Mouse (Mus musculus) embryonic facial prominence, embryonic 12.5 days (tissue): Measurements from ENCODE around the gene Gm867. TPM values are rescaled to one million over a fixed set of nuclear protein-coding genes. Genes with fewer than 3 reads are reported as not detected.

ENCODE experiments used
- ATAC-seq: fragments of 200-750 bp; cut with Nextera tagmentation; 2 replicates; pipeline ENCODE4 v1.8.0; 2017; ENCODE audit not compliant: insufficient number of reproducible peaks, insufficient read depth, low FRiP score, low TSS enrichment
- H3K27ac ChIP-seq: fragments of 300-500 bp; sonication (generic); 2 replicates; pipeline ENCODE4 v1.5.1; 2016; ENCODE audit warnings: mild to moderate bottlenecking
- H3K27me3 ChIP-seq: fragments of 300-500 bp; sonication (generic); 2 replicates; pipeline ENCODE4 v1.6.1; 2016; ENCODE audit warnings: mild to moderate bottlenecking, moderate library complexity
- H3K36me3 ChIP-seq: fragments of 300-500 bp; sonication (generic); 2 replicates; pipeline ENCODE4 v1.6.1; 2016; ENCODE audit warnings: mild to moderate bottlenecking
- H3K4me1 ChIP-seq: fragments of 300-500 bp; sonication (generic); 2 replicates; pipeline ENCODE4 v1.6.1; 2016
- H3K4me2 ChIP-seq: fragments of 300-500 bp; sonication (generic); replicated peaks from 2 replicates; pipeline ENCODE4 v1.6.1; 2016; ENCODE audit warnings: mild to moderate bottlenecking, moderate library complexity
- H3K4me3 ChIP-seq: fragments of 300-500 bp; sonication (generic); 2 replicates; pipeline ENCODE4 v1.5.1; 2016; ENCODE audit warnings: mild to moderate bottlenecking
- H3K9ac ChIP-seq: fragments of 300-500 bp; sonication (generic); 2 replicates; pipeline ENCODE4 v1.6.1; 2016; ENCODE audit warnings: mild to moderate bottlenecking, moderate library complexity
- H3K9me3 ChIP-seq: fragments of 300-500 bp; sonication (generic); 2 replicates; pipeline ENCODE4 v1.6.1; 2016; ENCODE audit warnings: mild to moderate bottlenecking, moderate library complexity
- WGBS: fragments of 180-500 bp; shearing (Covaris S2); methylation state at CpG from one replicate; pipeline ENCODE4 v1.1.7; 2016; 5-methylcytosine and 5-hydroxymethylcytosine counted together
- polyA plus RNA-seq: library from polyadenylated mRNA; unstranded; fragments of >200 nt; fragmentation: Nextera tagmentation; extraction: Ambion mirVana; gene quantifications from 2 replicates; pipeline ENCODE4 v1.2.1, GENCODE M21; 2016

Gene Gm867
- polyA plus RNA-seq, 1 experiment from 2014 or later, result 0.37 TPM

- H3K4me3 ChIP-seq, result no peak overlapping the region
- ATAC-seq, result no peak
- no peaks in the 10 kb centered on the region for H3K9me3 ChIP-seq
- peaks cover 15% of the 10 kb centered on the region for H3K4me1 ChIP-seq
- H3K27ac ChIP-seq, result no peak overlapping the region
- peaks cover 7% of the 10 kb centered on the region; the same call in 1 of the 2 replicates for H3K36me3 ChIP-seq
- WGBS, result 48% methylated on average over 8 of the region's 8 CpGs
- no peaks in the 10 kb centered on the region for H3K27me3 ChIP-seq
- H3K9ac ChIP-seq, result no peak overlapping the region
- H3K4me2 ChIP-seq, result no peak overlapping the region
Measured at GRCm38 (mm10) chr10:75889406-75890153, 50.9 kb downstream of the Gm867 start.

Other genes starting within 250 kb of the Gm867 start
- 34.7 and 36.0 TPM in 2 replicates for gene Cabin1, start 176.3 kb downstream of the Gm867 start, polyA plus RNA-seq
- 92.2 and 95.4 TPM in 2 replicates for gene Ddt, start 167.3 kb downstream of the Gm867 start, polyA plus RNA-seq
- gene Gm20441, start 159.7 kb downstream of the Gm867 start, polyA plus RNA-seq, result not detected in 2 replicates
- 9.7 and 10.4 TPM in 2 replicates for gene Gstt3, start 159.3 kb downstream of the Gm867 start, polyA plus RNA-seq
- gene Gstt1, start 142.1 kb downstream of the Gm867 start, polyA plus RNA-seq, result 11.0 TPM in 2 replicates
- not detected in 2 replicates for gene Gstt4, start 118.1 kb downstream of the Gm867 start, polyA plus RNA-seq
- 9.6 and 12.0 TPM in 2 replicates for gene Gstt2, start 103.2 kb downstream of the Gm867 start, polyA plus RNA-seq
- 1,615 and 1,742 TPM in 2 replicates for gene Mif, start 80.4 kb downstream of the Gm867 start, polyA plus RNA-seq
- gene Derl3, start 47.3 kb downstream of the Gm867 start, polyA plus RNA-seq, result 3.2 and 3.9 TPM in 2 replicates
- gene Smarcb1, start 19.1 kb downstream of the Gm867 start, polyA plus RNA-seq, result 269 TPM in 2 replicates
- 10.2 and 11.8 TPM in 2 replicates for gene Chchd10, start 7.5 kb downstream of the Gm867 start, polyA plus RNA-seq
- gene Mmp11, start 4.2 kb downstream of the Gm867 start, polyA plus RNA-seq, result 110 and 112 TPM in 2 replicates
- gene Vpreb3, start 2.4 kb upstream of the Gm867 start, polyA plus RNA-seq, result 0.56 and 0.79 TPM in 2 replicates
- not detected in 2 replicates for gene Gm5134, start 13.8 kb upstream of the Gm867 start, polyA plus RNA-seq
- gene Zfp280b, start 92.0 kb upstream of the Gm867 start, polyA plus RNA-seq, result 26.4 and 28.7 TPM in 2 replicates
- gene Slc5a4b, start 170.3 kb upstream of the Gm867 start, polyA plus RNA-seq, result 0.05 TPM in 1 of 2 replicates, not detected in the other
- gene Slc5a4a, start 206.8 kb upstream of the Gm867 start, polyA plus RNA-seq, result not detected in 2 replicates